In genomic region chrX:8179646-8180045, GRCm38 (mm10) we compare ENCODE assay signal across 1 mouse cellular context.
TF ChIP-seq lines count a peak whose summit lies in the region.

No protein-coding gene starts in this region.

TF ChIP-seq in MEL, 35 proteins besides CTCF, POLR2A, EP300 and RAD21:
- TF ChIP-seq POLR2AphosphoS2 (IDR thresholded peaks at IDR 0.05; ENCODE audit: low read length) (no peak), SIN3A (IDR thresholded peaks at IDR 0.05; ENCODE audit: low read length) (0 out of 2 replicates have a peak, but pooled peaks have one; percentile 14), HCFC1 (IDR thresholded peaks at IDR 0.05; ENCODE audit: low read depth, low read length) (0 out of 2 replicates have a peak, but pooled peaks have one; percentile 15), GATA1 (IDR thresholded peaks at IDR 0.05; ENCODE audit: low read depth, low read length) (peak; percentile 59), POLR2AphosphoS5 (IDR thresholded peaks at IDR 0.05; ENCODE audit: borderline replicate concordance, low read depth, low read length) (no peak)
